Mouse (Mus musculus) hindbrain, postnatal 0 days (tissue): ENCODE measurements around the gene Znhit6. TPM values are rescaled to one million over a fixed set of nuclear protein-coding genes. Genes with fewer than 3 reads are reported as not detected.
A peak's percentile ranks its signal among the peaks of the same experiment; 100 is the strongest.

Source experiments
- ATAC-seq: fragments of 200-750 bp; cut with Nextera tagmentation; 2 replicates; pipeline ENCODE4 v1.8.0; 2017; ENCODE audit warnings: mild to moderate bottlenecking, moderate TSS enrichment, moderate library complexity
- DNase-seq: peaks from one replicate; pipeline ENCODE4 v3.0.0-alpha.2; 2015; ENCODE audit warnings: low spot score
- H3K27ac ChIP-seq: fragments of 300-500 bp; sonication (generic); 2 replicates; pipeline ENCODE4 v1.5.1; 2014; ENCODE audit warnings: mild to moderate bottlenecking
- H3K27me3 ChIP-seq: fragments of 300-500 bp; sonication (generic); 2 replicates; pipeline ENCODE4 v1.6.1; 2014; ENCODE audit warnings: low read length, mixed read lengths; ENCODE audit not compliant: insufficient read depth
- H3K36me3 ChIP-seq: fragments of 300-500 bp; sonication (generic); 2 replicates; pipeline ENCODE4 v1.6.1; 2014; ENCODE audit warnings: low read length, mixed read lengths; ENCODE audit not compliant: insufficient read depth
- H3K4me1 ChIP-seq: fragments of 300-500 bp; sonication (generic); 2 replicates; pipeline ENCODE4 v1.6.1; 2014; ENCODE audit warnings: antibody characterized with exemption, low read length, mixed read lengths; ENCODE audit not compliant: insufficient read depth
- H3K4me2 ChIP-seq: fragments of 300-500 bp; sonication (generic); 2 replicates; pipeline ENCODE4 v1.6.1; 2014; ENCODE audit warnings: low read depth, mild to moderate bottlenecking, low read length, moderate library complexity, mixed read lengths
- H3K4me3 ChIP-seq: fragments of 300-500 bp; sonication (generic); 2 replicates; pipeline ENCODE4 v1.5.1; 2014; ENCODE audit warnings: low read length
- H3K9ac ChIP-seq: fragments of 300-500 bp; sonication (generic); replicated peaks from 2 replicates; pipeline ENCODE4 v1.6.1; 2014; ENCODE audit warnings: mild to moderate bottlenecking, low read length, moderate library complexity, mixed read lengths
- H3K9me3 ChIP-seq: fragments of 300-500 bp; sonication (generic); 2 replicates; pipeline ENCODE4 v1.6.1; 2016; ENCODE audit warnings: low read length, mixed read lengths
- CTCF ChIP-seq: IDR thresholded peaks from 2 replicates; pipeline ENCODE4 v1.5.1; 2016; ENCODE audit warnings: antibody characterized with exemption, control low read depth, low read depth
- WGBS: fragments of 180-500 bp; shearing (Covaris S2); extraction: QIAGEN DNeasy Blood & Tissue Kit; methylation state at CpG from one replicate; pipeline ENCODE4 v1.1.7; 2014; 5-methylcytosine and 5-hydroxymethylcytosine counted together
- polyA plus RNA-seq: library from polyadenylated mRNA; unstranded; fragments of >200 nt; fragmentation: Nextera tagmentation; extraction: Ambion mirVana; gene quantifications from 2 replicates; pipeline ENCODE4 v1.2.1, GENCODE M21; 2015
- total RNA-seq: library from RNA; depleted of rRNA; stranded (reverse); fragments of >200 nt; gene quantifications from 2 replicates; pipeline ENCODE4 v1.2.3, GENCODE M21; 2014

The Znhit6 gene
- total and polyA plus RNA-seq, 2 experiments from 2014 or later = 9.3 to 34.9 TPM

DNA sequence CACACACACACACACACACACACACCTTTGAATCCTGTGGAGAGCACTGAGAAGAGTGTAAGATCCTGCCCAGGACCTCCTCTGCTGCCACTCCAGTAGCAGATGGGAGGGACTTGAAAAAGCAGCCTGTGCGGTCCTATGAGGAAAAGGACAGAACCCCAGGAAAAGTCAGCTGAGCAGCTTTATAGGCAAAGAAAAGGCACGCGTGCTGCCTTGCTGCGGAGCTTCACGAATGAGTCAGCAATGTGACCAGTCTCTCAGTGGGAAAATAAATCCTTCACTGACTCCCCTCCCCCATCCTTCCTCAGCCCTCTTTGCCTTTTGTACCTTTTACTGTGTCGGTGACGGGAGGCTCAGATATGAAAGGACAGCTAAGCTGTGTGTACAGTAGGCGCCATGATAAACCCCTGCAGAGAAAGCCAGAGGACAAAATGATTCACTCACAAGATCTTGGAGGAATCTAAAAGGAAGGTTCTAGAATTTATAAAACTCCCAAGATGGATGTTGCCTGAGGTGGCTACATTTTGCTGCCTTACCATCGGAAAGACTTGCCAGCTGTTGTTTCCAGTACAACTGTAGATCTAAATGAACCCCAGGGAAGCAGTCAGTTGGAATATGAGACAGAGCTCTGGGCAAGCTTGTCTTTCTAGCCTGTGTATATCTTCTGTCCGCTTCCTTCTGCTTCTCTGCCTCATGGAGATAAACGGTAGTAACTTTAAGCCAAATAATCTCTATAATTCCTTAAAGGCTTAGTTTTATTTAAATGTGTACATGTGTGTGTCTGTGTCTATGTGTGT is 26.6 kb downstream of the Znhit6 start:
- ATAC-seq = 0 out of 2 replicates have a peak, but pooled peaks have one; percentile 18

DNA sequence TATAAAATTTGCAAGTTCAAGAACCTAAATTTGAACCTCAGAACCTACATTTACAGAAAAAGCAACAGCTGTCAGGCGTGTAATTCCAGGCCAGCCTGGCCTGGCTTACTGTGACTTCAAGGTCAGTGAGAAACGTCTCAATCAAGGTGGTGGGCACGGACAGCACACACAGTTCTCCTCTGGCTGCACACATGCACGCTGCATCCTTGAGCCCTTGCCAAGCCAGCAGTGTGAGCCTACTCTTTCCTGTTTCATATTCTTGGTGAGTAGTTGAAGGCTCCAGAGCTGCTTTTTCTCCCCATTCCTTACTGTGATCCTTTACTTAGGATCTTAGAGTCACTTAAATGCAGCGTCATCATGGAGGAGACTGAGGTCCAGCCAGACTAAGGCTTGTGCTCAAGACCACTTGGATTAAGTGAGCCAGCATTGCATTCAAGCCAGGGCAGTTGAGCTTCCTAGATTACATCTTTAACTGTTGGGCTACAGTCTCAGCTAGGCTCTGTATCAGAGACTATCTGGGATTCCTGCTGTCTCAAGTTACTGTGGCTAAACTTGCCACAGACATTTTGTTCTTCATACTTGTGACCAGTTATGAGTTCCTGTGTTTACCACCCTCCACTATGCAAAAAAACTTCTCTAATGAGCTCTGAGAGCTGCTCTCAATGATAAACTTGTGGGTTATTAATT is 29.6 kb downstream of the Znhit6 start:
- DNase-seq (no peak), ATAC-seq (no peak)
- Histone ChIP-seq H3K36me3 (peaks cover 23% of the 10 kb centered on the region), H3K9ac (no peak overlapping the region), H3K4me3 (no peak overlapping the region), H3K27ac (no peak overlapping the region), H3K4me2 (no peak overlapping the region), H3K9me3 (no peaks in the 10 kb centered on the region), H3K27me3 (no peaks in the 10 kb centered on the region), H3K4me1 (no peaks in the 10 kb centered on the region)
- WGBS = 78% methylated on average over 5 of the region's 5 CpGs
- TF ChIP-seq CTCF = no peak

More for the DNA sequence above, 26.6 kb downstream of the Znhit6 start:
- WGBS = 63% methylated on average over 11 of the region's 11 CpGs
- Histone ChIP-seq H3K9me3 (no peaks in the 10 kb centered on the region), H3K9ac (no peak overlapping the region), H3K36me3 (peaks cover 32% of the 10 kb centered on the region), H3K4me3 (no peak overlapping the region), H3K27me3 (no peaks in the 10 kb centered on the region), H3K4me2 (no peak overlapping the region), H3K27ac (no peak overlapping the region), H3K4me1 (no peaks in the 10 kb centered on the region)
- TF ChIP-seq CTCF = no peak
- peak; percentile 19 for DNase-seq

DNA sequence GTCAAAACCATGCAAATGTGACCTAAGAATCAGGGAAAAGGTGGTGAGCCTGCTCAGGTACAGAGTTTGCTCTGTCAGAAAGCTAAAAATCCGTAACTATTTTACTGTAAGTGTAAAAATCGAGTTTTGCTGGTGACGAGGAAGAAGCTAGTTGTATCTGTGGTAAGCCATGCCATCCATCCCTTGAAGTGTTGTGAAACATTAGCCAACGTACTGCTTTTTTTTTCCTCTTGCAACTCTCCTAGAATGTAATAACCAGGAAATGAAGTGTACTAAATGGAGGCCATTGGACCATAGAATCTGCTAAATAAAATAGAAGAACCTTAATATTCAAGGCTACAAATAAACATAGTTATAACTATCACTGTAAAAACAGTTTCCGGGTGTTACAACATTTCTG is 32.3 kb downstream of the Znhit6 start:
- ATAC-seq (no peak), DNase-seq (no peak)
- H3K27me3 ChIP-seq = no peaks in the 10 kb centered on the region
- no peak overlapping the region for H3K4me2 ChIP-seq
- TF ChIP-seq CTCF = no peak
- WGBS = 97% methylated on average over 5 of the region's 5 CpGs
- H3K9ac ChIP-seq = no peak overlapping the region
- H3K36me3 ChIP-seq = peaks cover 15% of the 10 kb centered on the region
- no peak overlapping the region for H3K4me3 ChIP-seq
- H3K9me3 ChIP-seq = no peaks in the 10 kb centered on the region
- no peaks in the 10 kb centered on the region for H3K4me1 ChIP-seq
- no peak overlapping the region for H3K27ac ChIP-seq

DNA sequence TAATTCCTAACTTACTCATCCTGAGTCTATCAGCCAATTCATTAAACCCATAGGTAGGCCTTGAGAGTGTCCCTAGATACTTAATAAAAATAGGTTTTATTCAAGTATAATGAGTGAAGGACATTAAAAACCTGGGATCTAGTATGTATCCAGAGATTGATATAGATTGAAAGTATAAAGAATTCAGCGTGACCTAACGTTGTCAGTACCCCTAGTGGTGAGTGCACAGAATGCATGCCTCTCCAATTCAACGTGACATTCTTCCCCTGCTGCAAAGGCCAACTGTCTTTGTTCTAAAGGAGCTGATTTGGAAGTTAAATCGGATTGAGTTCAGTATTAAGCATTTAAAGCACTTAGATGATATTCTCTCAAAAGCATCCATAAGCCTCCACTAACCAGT is 36.7 kb downstream of the Znhit6 start:
- no peak overlapping the region for H3K4me3 ChIP-seq
- 16% methylated on average over 4 of the region's 4 CpGs for WGBS
- DNase-seq = peak; percentile 75
- no peaks in the 10 kb centered on the region for H3K36me3 ChIP-seq
- no peak overlapping the region for H3K4me2 ChIP-seq
- H3K27me3 ChIP-seq = no peaks in the 10 kb centered on the region
- no peaks in the 10 kb centered on the region for H3K9me3 ChIP-seq
- ATAC-seq = no peak
- TF ChIP-seq CTCF = peak; percentile 87
- H3K27ac ChIP-seq = no peak overlapping the region
- H3K4me1 ChIP-seq = peaks cover 6% of the 10 kb centered on the region; the same call in 1 of the 2 replicates
- no peak overlapping the region for H3K9ac ChIP-seq

DNA sequence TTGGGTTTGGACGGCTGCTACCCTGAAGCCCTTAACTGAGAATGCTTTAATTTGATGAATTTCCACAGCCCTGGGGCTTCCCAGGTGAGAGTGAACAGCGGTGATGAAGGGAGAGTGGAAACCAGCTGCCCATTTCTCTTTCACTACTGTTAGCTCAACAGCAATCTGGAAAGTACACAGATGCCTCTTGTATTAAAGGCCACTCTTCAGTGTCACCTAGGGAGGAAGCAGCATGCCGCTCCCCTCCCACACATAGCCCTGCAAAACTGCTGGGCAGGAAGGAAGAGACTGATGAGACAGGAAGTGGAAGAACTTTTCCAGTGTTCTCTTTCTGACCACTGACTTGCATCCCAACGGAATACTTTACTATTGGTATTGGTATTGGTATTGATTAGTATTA is 37.2 kb downstream of the Znhit6 start:
- H3K9me3 ChIP-seq = no peaks in the 10 kb centered on the region
- TF ChIP-seq CTCF = no peak
- peaks cover 6% of the 10 kb centered on the region; the same call in 1 of the 2 replicates for H3K4me1 ChIP-seq
- DNase-seq (no peak), ATAC-seq (0 out of 2 replicates have a peak, but pooled peaks have one; percentile 4)
- H3K27me3 ChIP-seq = no peaks in the 10 kb centered on the region
- no peak overlapping the region for H3K4me2 ChIP-seq
- H3K9ac ChIP-seq = no peak overlapping the region
- no peak overlapping the region for H3K4me3 ChIP-seq
- H3K36me3 ChIP-seq = no peaks in the 10 kb centered on the region
- H3K27ac ChIP-seq = no peak overlapping the region
- 80% methylated on average over 4 of the region's 4 CpGs for WGBS

DNA sequence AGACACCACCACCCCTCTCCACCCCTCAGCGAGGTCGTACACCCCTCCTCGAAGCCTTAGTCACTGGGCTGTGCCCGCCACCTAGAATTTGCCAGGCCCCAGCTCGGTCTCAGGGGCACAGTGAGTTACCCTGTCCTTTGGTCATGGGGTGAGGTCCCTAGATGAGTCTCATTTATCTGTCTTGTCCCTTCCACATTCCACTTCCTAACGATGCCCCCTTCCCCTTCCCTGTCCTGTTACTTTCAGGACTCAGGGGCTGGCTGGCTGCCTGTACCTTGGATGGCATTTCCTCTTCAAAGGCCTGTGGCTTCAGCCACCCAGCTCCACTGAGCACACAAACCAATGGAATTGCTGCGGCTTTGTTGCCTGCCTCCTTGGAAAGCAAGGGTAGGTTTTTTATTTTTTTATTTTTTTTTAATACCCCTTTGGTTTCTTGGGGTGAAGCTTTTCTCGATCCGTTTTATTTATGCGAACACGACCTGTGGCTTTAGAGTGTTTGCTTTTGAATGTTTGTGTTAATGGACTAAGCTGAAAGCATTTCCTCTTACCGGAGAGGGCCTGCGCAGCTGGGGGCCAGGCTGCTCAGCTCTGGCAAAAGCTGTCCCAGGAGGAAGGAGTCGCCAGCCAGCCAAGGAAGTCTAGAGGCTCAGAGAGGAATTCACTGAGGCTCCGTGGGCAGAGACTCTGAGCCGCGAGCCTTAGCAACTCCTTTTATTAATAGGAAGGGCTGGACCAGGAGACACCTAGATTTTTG is 38.5 kb downstream of the Znhit6 start:
- H3K27me3 ChIP-seq = no peaks in the 10 kb centered on the region
- no peak overlapping the region for H3K4me2 ChIP-seq
- no peak overlapping the region for H3K4me3 ChIP-seq
- ATAC-seq = peak; percentile 38; the same call in 1 of the 2 replicates
- TF ChIP-seq CTCF = no peak
- 21% methylated on average over 17 of the region's 17 CpGs for WGBS
- H3K9ac ChIP-seq = 0 out of 2 replicates have a peak overlapping the region, but pooled peaks have one; percentile 17
- H3K9me3 ChIP-seq = no peaks in the 10 kb centered on the region
- H3K4me1 ChIP-seq = peaks cover 6% of the 10 kb centered on the region; the same call in 1 of the 2 replicates
- DNase-seq = peak; percentile 44
- no peak overlapping the region for H3K27ac ChIP-seq
- no peaks in the 10 kb centered on the region for H3K36me3 ChIP-seq
